Mouse (Mus musculus): Measurements from ENCODE around the gene Dnajc19.

DNA sequence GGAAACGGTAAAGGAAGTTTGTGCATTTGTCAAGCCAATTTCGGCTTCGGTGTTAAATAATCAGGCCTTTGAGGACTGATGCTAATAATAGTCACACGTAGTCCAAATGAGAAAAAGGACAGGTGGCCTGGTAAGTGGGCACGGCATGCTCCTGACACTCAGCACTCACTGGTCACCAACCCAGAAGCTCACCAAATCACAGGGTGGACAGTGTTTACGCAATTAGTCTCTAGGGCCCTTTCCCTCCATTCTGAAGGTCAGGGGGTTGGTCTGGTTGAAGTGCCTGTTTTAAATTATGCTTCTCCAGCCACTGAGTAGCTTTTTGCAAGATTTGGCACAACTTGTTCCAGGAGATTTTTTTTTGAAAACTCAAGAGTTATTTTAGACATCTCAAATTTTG lies 72.9 kb downstream of the Dnajc19 start:
- TF ChIP-seq CTCF (IDR thresholded peaks at IDR 0.05; ENCODE audit: insufficient read depth, low read length) (no peak), POLR2A (IDR thresholded peaks at IDR 0.05; ENCODE audit: borderline replicate concordance, extremely low read depth, low read depth, low read length) (no peak)
